Mouse (Mus musculus) E14TG2a.4 (cell line): ENCODE measurements around the gene Proca1.

Experiments used
- CTCF ChIP-seq: conservative IDR thresholded peaks from 2 replicates; pipeline ENCODE4 v1.5.1; 2014; ENCODE audit warnings: low read length
- NANOG ChIP-seq: IDR thresholded peaks from 2 replicates; pipeline ENCODE4 v1.6.1; 2014; ENCODE audit warnings: borderline replicate concordance, low read length, mixed read lengths
- POU5F1 ChIP-seq: IDR thresholded peaks from 2 replicates; pipeline ENCODE4 v1.6.1; 2014; ENCODE audit warnings: low read length, borderline replicate concordance

GRCm38 (mm10) chr11:78174506-78174905, 18.7 kb upstream of the Proca1 start:
- TF ChIP-seq CTCF = no peak
- no peak for TF ChIP-seq POU5F1
- no peak for TF ChIP-seq NANOG
